8 mouse cellular contexts compared by ENCODE assay signal in genomic region chr11:3408131-3408996, GRCm38 (mm10). TPM values are rescaled to one million over a fixed set of nuclear protein-coding genes. Genes with fewer than 3 reads are reported as not detected.
DNase-seq lines count a peak whose midpoint lies in the region; ATAC-seq lines count a peak whose summit lies in the region.

No protein-coding gene starts in this region.

- no peaks in the 10 kb centered on the region for H3K9me3 ChIP-seq in heart, embryonic 15.5 days (replicated peaks)
- H3K9me3 ChIP-seq in limb, embryonic 11.5 days (ENCODE audit: control insufficient read depth, low read length) = no peaks in the 10 kb centered on the region
- H3K9me3 ChIP-seq in midbrain, embryonic 14.5 days (ENCODE audit: control insufficient read depth, low read length) = no peaks in the 10 kb centered on the region

- no peaks in the 10 kb centered on the region for H3K27me3 ChIP-seq in heart, embryonic 15.5 days
- H3K27me3 ChIP-seq in limb, embryonic 11.5 days (ENCODE audit: control insufficient read depth, insufficient read depth, low read length) = no peaks in the 10 kb centered on the region
- H3K27me3 ChIP-seq in midbrain, embryonic 14.5 days (ENCODE audit: control insufficient read depth, insufficient read depth, low read length) = no peaks in the 10 kb centered on the region

- H3K4me2 ChIP-seq in heart, embryonic 15.5 days = peak overlapping the region; percentile 85
- H3K4me2 ChIP-seq in limb, embryonic 11.5 days (ENCODE audit: low read depth, severe bottlenecking) = peak overlapping the region; percentile 59
- peak overlapping the region; percentile 76 for H3K4me2 ChIP-seq in midbrain, embryonic 14.5 days (ENCODE audit: low read length)

- peak overlapping the region; percentile 74 for H3K27ac ChIP-seq in heart, embryonic 15.5 days
- no peak overlapping the region for H3K27ac ChIP-seq in limb, embryonic 11.5 days (replicated peaks; ENCODE audit: low read depth, low read length)
- peak overlapping the region; percentile 60 for H3K27ac ChIP-seq in midbrain, embryonic 14.5 days (replicated peaks; ENCODE audit: low read depth, low read length)

- ATAC-seq in heart, embryonic 15.5 days (replicated peaks; ENCODE audit: insufficient number of reproducible peaks, insufficient read depth, low FRiP score, low read depth) = 0 out of 2 replicates have a peak, but pooled peaks have one; percentile 11
- ATAC-seq in limb, embryonic 11.5 days (ENCODE audit: insufficient number of reproducible peaks, low FRiP score, low TSS enrichment, low read depth) = no peak
- ATAC-seq in midbrain, embryonic 14.5 days (ENCODE audit: low FRiP score, low TSS enrichment) = no peak; the same call in 1 of the 2 replicates
- no peak for ATAC-seq in frontal cortex, adult (ENCODE audit: low TSS enrichment)

- H3K9ac ChIP-seq in heart, embryonic 15.5 days = peak overlapping the region; percentile 77
- peak overlapping the region; percentile 69 for H3K9ac ChIP-seq in limb, embryonic 11.5 days (ENCODE audit: low read length)
- H3K9ac ChIP-seq in midbrain, embryonic 14.5 days (replicated peaks; ENCODE audit: low read length) = peak overlapping the region; percentile 69

- H3K4me1 ChIP-seq in heart, embryonic 15.5 days (replicated peaks) = peaks cover 16% of the 10 kb centered on the region
- H3K4me1 ChIP-seq in limb, embryonic 11.5 days (ENCODE audit: control insufficient read depth, insufficient read depth, low read length) = 0 out of 2 replicates have a peak, but pooled peaks cover 2% of the 10 kb centered on the region
- H3K4me1 ChIP-seq in midbrain, embryonic 14.5 days (ENCODE audit: control insufficient read depth, insufficient read depth, low read length) = peaks cover 12% of the 10 kb centered on the region

- peak; percentile 94 for DNase-seq in heart, adult 11 months
- no peak for DNase-seq in heart, postnatal 25 days (ENCODE audit: low spot score)
- DNase-seq in embryo, embryonic 11 days = peak; percentile 25
- peak; percentile 41 for DNase-seq in limb, embryonic 11.5 days (ENCODE audit: low spot score)
- peak; percentile 30 for DNase-seq in midbrain, embryonic 14.5 days
- no peak for DNase-seq in adrenal gland, postnatal 25 days

- H3K36me3 ChIP-seq in heart, embryonic 15.5 days = no peaks in the 10 kb centered on the region
- H3K36me3 ChIP-seq in limb, embryonic 11.5 days (ENCODE audit: control insufficient read depth, insufficient read depth, low read length) = no peaks in the 10 kb centered on the region
- no peaks in the 10 kb centered on the region for H3K36me3 ChIP-seq in midbrain, embryonic 14.5 days (ENCODE audit: control insufficient read depth, insufficient read depth, low read length)

- peak overlapping the region; percentile 92 for H3K4me3 ChIP-seq in heart, embryonic 15.5 days
- H3K4me3 ChIP-seq in limb, embryonic 11.5 days (ENCODE audit: low read depth, low read length) = peak overlapping the region; percentile 70
- peak overlapping the region; percentile 63 for H3K4me3 ChIP-seq in midbrain, embryonic 14.5 days (replicated peaks; ENCODE audit: low read depth, low read length)

- intact Hi-C loops in heart, postnatal 25 days (cut with DNase I) = loop anchor here (5.0 kb wide), 2 partner anchors 44 to 61 kb away; partner anchors contain the start of gene Rnf185

- 3% methylated on average over 34 of the region's 34 CpGs for WGBS in heart, embryonic 15.5 days
- WGBS in limb, embryonic 11.5 days = 6% methylated on average over 34 of the region's 34 CpGs
- WGBS in midbrain, embryonic 14.5 days = 8% methylated on average over 34 of the region's 34 CpGs

RNA-seq across cellular contexts. Expression of gene Limk2, which starts 0.6 kb away (rescaled TPM):
- 10 to 100 TPM; 17.2 to 18.5 TPM for total RNA-seq in heart, postnatal 25 days (2021)
- 42.3 and 54.6 TPM in 2 replicates for polyA plus RNA-seq in heart, embryonic 15.5 days (2015; fragmentation: Nextera tagmentation; extraction: Ambion mirVana)
- polyA plus RNA-seq in limb, embryonic 11.5 days (2014; fragmentation: Nextera tagmentation; extraction: Ambion mirVana) = 45.5 and 51.6 TPM in 2 replicates
- polyA plus RNA-seq in midbrain, embryonic 14.5 days (2014; fragmentation: Nextera tagmentation; extraction: Ambion mirVana) = 155 and 172 TPM in 2 replicates
- 27.1 and 44.5 TPM in 2 replicates for total RNA-seq in adrenal gland, postnatal 25 days (2021)

RNA-seq across cellular contexts. Expression of gene Rnf185, which starts 43.8 kb away (rescaled TPM):
- total RNA-seq in heart, postnatal 25 days (2021) = 10 to 100 TPM; 19.5 to 20.2 TPM
- polyA plus RNA-seq in heart, embryonic 15.5 days (2015; fragmentation: Nextera tagmentation; extraction: Ambion mirVana) = 25.9 and 30.2 TPM in 2 replicates
- 42.4 and 48.0 TPM in 2 replicates for polyA plus RNA-seq in limb, embryonic 11.5 days (2014; fragmentation: Nextera tagmentation; extraction: Ambion mirVana)
- polyA plus RNA-seq in midbrain, embryonic 14.5 days (2014; fragmentation: Nextera tagmentation; extraction: Ambion mirVana) = 40.3 and 55.3 TPM in 2 replicates
- 34.3 and 45.8 TPM in 2 replicates for total RNA-seq in adrenal gland, postnatal 25 days (2021)

Comparison
In these comparisons a context has a peak if more than half of its experiments do, and no peak if none do; other contexts are left out.
1. DNase-seq: peak in heart, adult 11 months (single experiment), embryo, embryonic 11 days (single experiment), limb, embryonic 11.5 days (single experiment) and midbrain, embryonic 14.5 days (single experiment); none in heart, postnatal 25 days (single experiment) and adrenal gland, postnatal 25 days (single experiment).
2. Peak in every context shown above with its lines, with median percentiles within 50 percentile points of each other: H3K4me2 ChIP-seq, H3K4me3 ChIP-seq and H3K9ac ChIP-seq.